Mouse (Mus musculus) liver, embryonic 12.5 days (tissue): ENCODE measurements around the gene Ptprg. TPM values are rescaled to one million over a fixed set of nuclear protein-coding genes. Genes with fewer than 3 reads are reported as not detected.

Experiments
- ATAC-seq: fragments of 200-750 bp; cut with Nextera tagmentation; 2 replicates; pipeline ENCODE4 v1.8.0; 2017; ENCODE audit warnings: moderate number of reproducible peaks, mild to moderate bottlenecking, moderate library complexity
- H3K27ac ChIP-seq: fragments of 300-500 bp; sonication (generic); 2 replicates; pipeline ENCODE4 v1.5.1; 2016; ENCODE audit warnings: mild to moderate bottlenecking
- H3K27me3 ChIP-seq: fragments of 300-500 bp; sonication (generic); replicated peaks from 2 replicates; pipeline ENCODE4 v1.6.1; 2016; ENCODE audit warnings: mild to moderate bottlenecking, moderate library complexity
- H3K36me3 ChIP-seq: fragments of 300-500 bp; sonication (generic); 2 replicates; pipeline ENCODE4 v1.6.1; 2016; ENCODE audit warnings: mild to moderate bottlenecking, moderate library complexity
- H3K4me1 ChIP-seq: fragments of 300-500 bp; sonication (generic); 2 replicates; pipeline ENCODE4 v1.6.1; 2016
- H3K4me2 ChIP-seq: fragments of 300-500 bp; sonication (generic); 2 replicates; pipeline ENCODE4 v1.6.1; 2016; ENCODE audit warnings: mild to moderate bottlenecking, moderate library complexity
- H3K4me3 ChIP-seq: fragments of 300-500 bp; sonication (generic); 2 replicates; pipeline ENCODE4 v1.5.1; 2016; ENCODE audit warnings: mild to moderate bottlenecking, moderate library complexity
- H3K9ac ChIP-seq: fragments of 300-500 bp; sonication (generic); 2 replicates; pipeline ENCODE4 v1.6.1; 2016; ENCODE audit warnings: mild to moderate bottlenecking, moderate library complexity
- H3K9me3 ChIP-seq: fragments of 300-500 bp; sonication (generic); replicated peaks from 2 replicates; pipeline ENCODE4 v1.6.1; 2016; ENCODE audit warnings: mild to moderate bottlenecking, moderate library complexity
- WGBS: fragments of 180-500 bp; shearing (Covaris S2); methylation state at CpG from one replicate; pipeline ENCODE4 v1.1.7; 2016; ENCODE audit not compliant: insufficient replicate concordance; 5-methylcytosine and 5-hydroxymethylcytosine counted together
- polyA plus RNA-seq: library from polyadenylated mRNA; unstranded; fragments of >200 nt; fragmentation: Nextera tagmentation; extraction: Ambion mirVana; gene quantifications from 2 replicates; pipeline ENCODE4 v1.2.1, GENCODE M21; 2016

Gene Ptprg
- polyA plus RNA-seq, 1 experiment from 2014 or later, result 4.8 TPM

DNA sequence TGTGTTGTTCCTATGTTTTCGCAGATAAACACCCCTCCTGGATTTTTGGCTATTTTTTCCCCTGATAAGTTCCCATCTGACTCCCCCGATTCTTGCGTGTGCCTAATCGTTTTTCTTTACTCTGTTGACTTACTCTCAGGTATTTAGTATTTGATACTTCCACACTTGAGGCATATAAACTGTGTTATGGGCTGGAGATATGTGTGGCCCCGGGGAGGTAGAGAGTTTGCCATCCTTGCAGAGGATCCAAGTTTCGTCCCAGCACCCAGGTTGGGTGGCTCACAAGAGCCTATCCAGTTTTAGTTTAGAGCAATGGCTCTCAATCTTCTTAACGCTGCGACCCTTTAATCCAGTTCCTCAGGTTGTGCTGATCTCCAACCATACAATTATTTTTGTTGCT is 265.4 kb downstream of the Ptprg start:
- Histone ChIP-seq H3K36me3 (no peaks in the 10 kb centered on the region), H3K4me2 (no peak overlapping the region), H3K4me1 (no peaks in the 10 kb centered on the region), H3K27ac (no peak overlapping the region), H3K27me3 (no peaks in the 10 kb centered on the region), H3K9ac (no peak overlapping the region), H3K9me3 (no peaks in the 10 kb centered on the region), H3K4me3 (no peak overlapping the region)
- no peak for ATAC-seq
- WGBS, result 75% methylated on average over 8 of the region's 8 CpGs

DNA sequence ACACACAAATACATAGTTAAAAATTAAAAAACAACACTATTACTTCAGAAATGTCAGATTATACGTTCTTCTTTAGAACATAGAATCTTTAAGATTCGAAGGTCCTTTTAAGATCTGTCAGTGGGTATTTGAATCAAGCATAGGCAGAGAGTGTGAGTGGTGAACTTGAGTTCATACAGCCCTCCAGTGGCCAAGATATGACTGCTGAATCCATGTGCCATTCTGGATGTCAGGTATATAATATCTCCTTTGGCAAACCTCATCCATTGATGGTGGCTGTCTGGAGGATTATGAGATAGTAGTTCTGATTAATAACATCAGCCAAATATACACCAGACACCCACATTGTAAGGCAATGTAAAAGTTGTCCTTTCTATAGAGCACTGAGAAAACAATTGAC is 266.0 kb downstream of the Ptprg start:
- Histone ChIP-seq H3K9me3 (no peaks in the 10 kb centered on the region), H3K4me3 (no peak overlapping the region), H3K4me1 (no peaks in the 10 kb centered on the region), H3K9ac (no peak overlapping the region), H3K4me2 (no peak overlapping the region), H3K36me3 (no peaks in the 10 kb centered on the region), H3K27ac (no peak overlapping the region), H3K27me3 (no peaks in the 10 kb centered on the region)
- WGBS, result 74% methylated on average over 2 of the region's 2 CpGs
- ATAC-seq, result no peak

DNA sequence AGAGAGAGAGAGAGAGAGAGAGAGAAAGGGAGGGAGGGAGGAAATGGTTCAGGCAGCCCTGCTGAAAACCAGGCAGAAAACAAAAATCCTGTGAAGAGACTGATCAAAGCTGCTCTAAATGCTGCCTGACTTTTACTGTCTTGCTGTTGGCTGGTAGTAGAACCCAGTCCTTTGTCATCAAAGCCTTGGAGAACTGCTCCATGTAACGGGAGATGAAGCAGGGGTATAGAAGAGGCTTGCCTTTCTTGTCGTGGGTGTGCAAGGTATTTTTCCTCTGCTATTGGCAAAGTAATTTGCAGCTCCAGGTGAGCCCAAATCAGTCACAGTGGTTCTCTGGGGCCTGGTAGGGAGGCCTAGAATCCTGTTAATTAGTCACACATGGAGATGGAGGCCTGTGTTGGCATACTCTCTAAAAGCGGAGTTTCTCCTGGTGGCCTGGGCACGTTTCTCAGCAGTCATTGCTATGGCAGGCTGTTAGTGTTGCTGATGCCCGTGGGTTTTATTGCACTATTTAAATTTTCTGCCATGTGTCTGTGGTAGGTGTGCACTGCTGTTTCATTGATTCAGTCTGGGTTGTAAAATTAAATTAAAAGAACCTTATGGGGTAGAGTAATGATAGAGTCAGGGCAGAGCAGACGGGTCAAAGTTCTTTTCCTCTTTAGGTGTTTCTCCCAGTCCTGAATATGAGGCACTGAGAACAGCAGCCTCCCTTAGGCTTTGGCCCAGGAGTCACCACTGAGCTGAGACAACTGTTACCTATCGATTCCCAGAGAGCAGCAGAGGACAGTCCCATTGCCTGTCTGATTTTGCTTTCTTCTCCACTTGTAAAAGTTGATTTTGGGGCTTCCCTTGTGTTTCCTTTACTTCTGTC is 269.7 kb downstream of the Ptprg start:
- WGBS, result 66% methylated on average over 7 of the region's 7 CpGs
- no peak overlapping the region for H3K27ac ChIP-seq
- H3K27me3 ChIP-seq, result no peaks in the 10 kb centered on the region
- H3K36me3 ChIP-seq, result no peaks in the 10 kb centered on the region
- H3K9me3 ChIP-seq, result no peaks in the 10 kb centered on the region
- no peaks in the 10 kb centered on the region for H3K4me1 ChIP-seq
- no peak overlapping the region for H3K4me3 ChIP-seq
- H3K4me2 ChIP-seq, result no peak overlapping the region
- ATAC-seq, result no peak
- no peak overlapping the region for H3K9ac ChIP-seq

DNA sequence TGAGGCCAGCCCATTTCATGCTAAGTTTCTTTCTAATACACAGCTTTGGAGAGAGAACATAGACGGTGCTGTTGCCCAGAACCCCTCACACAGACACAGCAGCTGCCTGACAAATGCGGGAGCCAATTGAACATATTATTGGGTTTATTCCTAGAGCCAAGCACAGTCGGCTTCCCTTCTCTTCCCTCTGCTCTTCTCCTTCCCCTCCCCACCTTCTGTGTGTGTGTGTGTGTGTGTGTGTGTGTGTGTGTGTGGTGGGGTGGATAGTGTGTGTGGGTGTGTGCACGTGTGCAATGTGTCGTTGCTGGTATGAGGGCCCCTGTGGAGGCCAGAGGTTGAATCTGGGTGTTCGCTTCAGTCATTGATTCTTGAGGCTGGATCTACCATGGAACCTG is 270.4 kb downstream of the Ptprg start:
- H3K4me3 ChIP-seq, result no peak overlapping the region
- H3K4me2 ChIP-seq, result no peak overlapping the region
- ATAC-seq, result no peak
- H3K4me1 ChIP-seq, result no peaks in the 10 kb centered on the region
- 53% methylated on average over 6 of the region's 6 CpGs for WGBS
- no peak overlapping the region for H3K27ac ChIP-seq
- H3K9me3 ChIP-seq, result no peaks in the 10 kb centered on the region
- H3K36me3 ChIP-seq, result no peaks in the 10 kb centered on the region
- no peak overlapping the region for H3K9ac ChIP-seq
- no peaks in the 10 kb centered on the region for H3K27me3 ChIP-seq

DNA sequence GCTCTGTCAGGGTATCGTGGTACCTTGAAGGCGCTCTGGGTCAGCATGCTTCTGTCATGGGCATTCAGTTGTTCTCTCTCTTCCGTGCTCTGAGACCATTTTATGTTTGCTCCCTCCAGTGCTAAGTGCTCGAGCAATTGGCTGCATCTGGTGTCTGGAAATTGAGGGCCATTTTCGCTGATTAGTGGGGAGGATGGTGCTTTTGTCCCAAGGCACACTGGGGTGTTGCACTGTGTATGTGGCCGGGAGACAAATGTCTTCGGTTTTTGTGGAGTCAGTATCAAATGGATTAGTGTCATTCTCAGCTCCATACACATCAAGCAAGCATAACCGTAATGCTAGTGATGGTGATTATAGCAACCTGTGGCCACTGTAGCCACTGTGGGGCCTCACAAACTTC is 271.6 kb downstream of the Ptprg start:
- WGBS, result 66% methylated on average over 8 of the region's 8 CpGs
- Histone ChIP-seq H3K27me3 (no peaks in the 10 kb centered on the region), H3K4me1 (no peaks in the 10 kb centered on the region), H3K36me3 (no peaks in the 10 kb centered on the region), H3K27ac (no peak overlapping the region), H3K4me3 (no peak overlapping the region), H3K9ac (no peak overlapping the region), H3K4me2 (no peak overlapping the region), H3K9me3 (no peaks in the 10 kb centered on the region)
- no peak for ATAC-seq

DNA sequence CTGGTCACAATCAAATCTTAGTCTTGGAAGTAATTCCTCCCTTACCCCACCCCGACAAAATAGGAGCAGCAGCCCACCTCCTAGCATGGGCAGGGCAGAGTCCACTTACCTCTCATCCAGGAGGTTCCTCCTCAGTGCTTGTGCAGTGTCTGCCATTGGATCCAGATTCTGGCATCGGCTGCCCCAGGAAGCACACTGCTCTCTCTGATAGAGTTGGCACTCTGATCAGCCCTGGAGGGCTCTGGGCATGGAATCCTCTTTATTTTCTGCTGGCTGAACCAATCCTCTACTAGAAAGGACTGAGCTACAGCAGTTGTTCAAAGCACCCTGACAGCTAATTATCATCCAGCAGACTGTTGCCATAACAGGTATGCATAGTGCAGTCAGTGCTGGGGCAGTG is 272.2 kb downstream of the Ptprg start:
- no peak for ATAC-seq
- WGBS, result 68% methylated on average over 2 of the region's 2 CpGs
- H3K4me2 ChIP-seq, result no peak overlapping the region
- no peak overlapping the region for H3K27ac ChIP-seq
- H3K27me3 ChIP-seq, result no peaks in the 10 kb centered on the region
- H3K9ac ChIP-seq, result no peak overlapping the region
- no peaks in the 10 kb centered on the region for H3K9me3 ChIP-seq
- H3K36me3 ChIP-seq, result no peaks in the 10 kb centered on the region
- no peaks in the 10 kb centered on the region for H3K4me1 ChIP-seq
- no peak overlapping the region for H3K4me3 ChIP-seq

DNA sequence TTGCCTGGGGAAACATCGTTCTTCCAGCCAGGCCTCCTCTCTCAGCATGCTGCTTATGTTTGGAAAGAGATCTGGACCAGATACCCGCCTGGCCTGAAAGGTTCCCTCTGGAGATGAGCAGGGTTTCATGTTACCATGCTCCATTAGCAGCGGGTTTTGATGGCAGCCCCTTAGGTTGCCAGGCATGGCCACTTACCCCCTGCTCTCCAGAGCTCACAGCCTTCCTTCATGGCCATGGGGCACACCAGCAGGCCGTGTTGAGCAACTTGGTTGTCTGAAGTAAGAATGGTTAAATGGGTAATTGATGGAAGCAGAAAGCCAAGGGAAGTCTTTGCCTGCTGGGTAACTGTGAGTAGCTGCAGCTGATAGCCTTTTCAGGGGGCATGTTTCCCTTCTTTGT is 274.8 kb downstream of the Ptprg start:
- Histone ChIP-seq H3K36me3 (no peaks in the 10 kb centered on the region), H3K4me1 (no peaks in the 10 kb centered on the region), H3K4me2 (no peak overlapping the region), H3K4me3 (no peak overlapping the region), H3K27me3 (no peaks in the 10 kb centered on the region), H3K27ac (no peak overlapping the region), H3K9me3 (no peaks in the 10 kb centered on the region), H3K9ac (no peak overlapping the region)
- WGBS, result 48% methylated on average over 4 of the region's 4 CpGs
- ATAC-seq, result no peak

DNA sequence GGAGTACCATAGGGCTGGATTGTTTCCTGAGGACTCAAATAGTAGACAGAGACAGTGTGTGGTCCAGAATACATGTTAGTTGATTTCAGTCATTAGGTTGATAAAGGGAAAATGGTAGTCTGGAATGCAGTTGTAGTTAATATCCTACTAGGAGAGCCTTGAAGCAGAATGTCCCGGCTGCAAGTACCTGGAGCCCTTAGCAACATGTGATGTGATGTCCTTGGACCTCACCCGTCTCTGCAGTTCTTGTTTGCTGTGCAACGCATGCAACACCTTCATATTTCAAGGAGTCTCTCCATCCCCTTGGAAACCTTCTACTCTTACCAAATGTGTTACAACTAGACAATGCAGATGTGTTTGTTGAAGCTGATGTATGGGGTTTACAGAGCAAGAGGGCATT is 280.3 kb downstream of the Ptprg start:
- ATAC-seq, result no peak
- Histone ChIP-seq H3K9ac (no peak overlapping the region), H3K27me3 (no peaks in the 10 kb centered on the region), H3K27ac (no peak overlapping the region), H3K4me3 (no peak overlapping the region), H3K4me1 (no peaks in the 10 kb centered on the region), H3K36me3 (no peaks in the 10 kb centered on the region), H3K9me3 (no peaks in the 10 kb centered on the region), H3K4me2 (no peak overlapping the region)
- WGBS, result 72% methylated on average over 3 of the region's 3 CpGs

DNA sequence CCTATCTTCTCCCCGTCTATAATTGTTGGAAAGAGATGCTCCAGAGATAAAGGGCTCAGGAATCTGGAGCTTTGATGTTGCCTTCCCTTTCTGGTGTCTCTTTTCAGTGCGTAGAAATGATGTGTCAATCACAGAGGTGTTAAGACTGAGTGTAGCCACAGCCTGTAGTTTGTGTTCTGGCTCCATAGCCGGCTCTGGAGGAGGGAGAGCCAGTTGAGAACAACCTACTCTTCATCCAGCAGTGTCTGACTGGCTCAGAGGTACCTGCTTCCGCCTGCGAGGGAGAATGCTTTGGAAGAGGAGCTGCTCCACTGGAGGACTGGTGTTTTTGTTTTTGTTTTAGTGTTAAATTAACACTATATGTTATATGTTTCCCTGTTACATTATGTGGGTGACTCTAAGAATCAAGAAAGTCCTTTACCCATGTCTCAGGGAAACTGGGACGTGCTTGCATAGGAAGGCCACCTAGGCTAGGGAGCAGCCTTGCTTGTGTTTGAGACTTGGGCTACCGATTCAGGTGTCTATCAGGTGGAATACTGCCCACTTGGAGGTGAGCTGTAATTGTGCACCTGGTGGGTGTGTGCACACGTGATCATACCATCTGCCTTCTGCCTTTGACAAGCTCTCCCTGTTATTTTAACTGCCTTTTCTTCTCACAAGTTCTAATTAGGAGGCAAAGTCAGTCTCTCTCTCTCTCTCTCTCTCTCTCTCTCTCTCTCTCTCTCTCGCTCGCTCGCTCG is 282.5 kb downstream of the Ptprg start:
- no peak overlapping the region for H3K9ac ChIP-seq
- WGBS, result 68% methylated on average over 12 of the region's 12 CpGs
- no peak for ATAC-seq
- H3K36me3 ChIP-seq, result no peaks in the 10 kb centered on the region
- no peaks in the 10 kb centered on the region for H3K27me3 ChIP-seq
- no peak overlapping the region for H3K4me2 ChIP-seq
- H3K9me3 ChIP-seq, result no peaks in the 10 kb centered on the region
- no peaks in the 10 kb centered on the region for H3K4me1 ChIP-seq
- no peak overlapping the region for H3K4me3 ChIP-seq
- H3K27ac ChIP-seq, result no peak overlapping the region

DNA sequence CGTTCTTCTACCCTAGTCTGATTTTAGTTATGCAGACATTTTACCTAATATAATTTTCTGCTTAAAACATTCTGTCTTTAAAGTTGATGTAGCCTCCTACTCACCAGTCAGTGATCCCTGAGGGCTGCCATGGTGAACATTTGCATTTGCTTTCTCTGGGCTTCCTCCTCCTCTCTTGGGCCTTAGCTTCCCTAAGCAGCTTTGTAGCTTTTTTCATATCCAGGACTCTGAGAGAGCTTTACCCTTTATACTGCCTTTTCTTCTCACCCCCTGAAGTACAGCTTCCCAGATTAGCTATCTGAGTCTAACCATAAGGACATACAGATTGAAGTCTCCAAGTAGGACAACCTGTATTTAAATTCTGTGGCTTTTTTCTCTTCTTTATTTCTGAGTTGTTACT is 284.4 kb downstream of the Ptprg start:
- Histone ChIP-seq H3K27ac (no peak overlapping the region), H3K9ac (no peak overlapping the region), H3K9me3 (no peaks in the 10 kb centered on the region), H3K4me3 (no peak overlapping the region), H3K4me2 (no peak overlapping the region), H3K27me3 (no peaks in the 10 kb centered on the region), H3K4me1 (no peaks in the 10 kb centered on the region), H3K36me3 (no peaks in the 10 kb centered on the region)
- no peak for ATAC-seq
- 97% methylated on average over 1 of the region's 1 CpGs for WGBS

DNA sequence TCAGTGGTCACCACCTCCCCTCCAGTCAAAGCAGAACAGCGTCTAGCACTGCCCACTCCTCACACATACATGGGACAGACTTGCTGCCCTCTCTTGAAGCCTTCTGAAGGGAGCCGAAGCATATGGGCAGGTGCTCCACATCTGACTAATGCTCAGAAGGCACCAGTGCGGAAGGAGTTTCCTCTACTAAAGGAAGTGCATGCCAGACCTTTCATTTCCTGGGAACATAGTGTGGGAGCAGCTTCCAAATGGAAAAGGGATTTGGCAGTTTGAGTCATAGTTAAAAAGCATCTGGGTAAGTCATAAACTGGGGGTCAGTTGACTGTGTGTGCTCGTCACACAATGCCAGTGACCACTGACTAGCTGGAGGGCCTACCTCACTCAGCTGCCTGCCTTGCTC is 288.3 kb downstream of the Ptprg start:
- ATAC-seq, result no peak

DNA sequence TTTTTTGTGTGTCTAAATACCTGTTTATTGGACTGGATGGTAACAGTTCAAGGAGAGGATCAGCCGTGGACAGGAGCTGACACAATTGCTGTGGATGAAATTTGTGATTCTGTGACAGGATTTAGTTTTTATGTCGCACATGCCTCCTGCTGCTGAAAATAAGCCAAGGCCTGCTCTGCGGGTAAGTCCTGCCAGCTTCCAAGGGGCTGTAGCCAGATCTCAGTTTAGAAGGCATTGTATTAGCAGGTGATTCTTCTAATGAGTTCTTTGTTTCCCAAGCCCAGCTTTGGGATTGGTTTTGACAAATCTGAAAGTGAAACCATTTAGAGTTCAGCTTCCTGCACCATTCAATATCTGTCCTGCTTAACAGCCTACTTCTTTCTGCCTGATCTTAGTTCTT is 299.6 kb downstream of the Ptprg start:
- no peak for ATAC-seq
- Histone ChIP-seq H3K4me2 (no peak overlapping the region), H3K9ac (no peak overlapping the region), H3K4me3 (no peak overlapping the region), H3K36me3 (no peaks in the 10 kb centered on the region), H3K27ac (no peak overlapping the region), H3K27me3 (no peaks in the 10 kb centered on the region), H3K4me1 (no peaks in the 10 kb centered on the region), H3K9me3 (no peaks in the 10 kb centered on the region)
- 58% methylated on average over 3 of the region's 3 CpGs for WGBS

More for the DNA sequence above, 288.3 kb downstream of the Ptprg start:
- Histone ChIP-seq H3K36me3 (no peaks in the 10 kb centered on the region), H3K27ac (no peak overlapping the region), H3K4me2 (no peak overlapping the region), H3K9ac (no peak overlapping the region), H3K4me3 (no peak overlapping the region), H3K9me3 (no peaks in the 10 kb centered on the region), H3K27me3 (no peaks in the 10 kb centered on the region), H3K4me1 (no peaks in the 10 kb centered on the region)
- 61% methylated on average over 4 of the region's 4 CpGs for WGBS
